Mouse (Mus musculus): ENCODE measurements at regions not wholly inside any gene's neighbourhood (a gene's known extent, or its start where the extent isn't known, plus 50 kb on each side); places are given as distances from the start of the nearest gene placed in this dataset.

DNA sequence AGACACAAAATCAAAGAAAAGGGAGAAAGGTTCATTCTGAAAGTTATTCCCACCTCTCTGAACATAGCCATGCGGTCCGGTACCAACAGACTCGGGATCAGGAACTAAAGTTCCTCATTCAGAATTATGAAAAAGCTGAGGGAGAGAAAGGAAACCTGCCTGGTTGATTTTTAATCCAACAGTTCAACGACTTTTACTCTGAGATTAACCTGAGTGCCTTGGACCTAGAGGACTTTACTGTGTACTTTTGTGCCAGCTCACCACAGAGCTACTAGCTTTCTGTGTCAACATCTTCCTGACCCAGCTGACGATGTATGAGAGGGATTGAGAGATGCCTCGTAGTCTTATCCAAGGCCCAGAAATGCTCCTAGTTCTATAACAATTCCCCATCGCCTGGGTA, 92.5 kb upstream of the 2210010C04Rik start:
- DNase-seq (ENCODE audit: extremely low spot score in 1 of 2, low spot score in 1 of 2): no peak

DNA sequence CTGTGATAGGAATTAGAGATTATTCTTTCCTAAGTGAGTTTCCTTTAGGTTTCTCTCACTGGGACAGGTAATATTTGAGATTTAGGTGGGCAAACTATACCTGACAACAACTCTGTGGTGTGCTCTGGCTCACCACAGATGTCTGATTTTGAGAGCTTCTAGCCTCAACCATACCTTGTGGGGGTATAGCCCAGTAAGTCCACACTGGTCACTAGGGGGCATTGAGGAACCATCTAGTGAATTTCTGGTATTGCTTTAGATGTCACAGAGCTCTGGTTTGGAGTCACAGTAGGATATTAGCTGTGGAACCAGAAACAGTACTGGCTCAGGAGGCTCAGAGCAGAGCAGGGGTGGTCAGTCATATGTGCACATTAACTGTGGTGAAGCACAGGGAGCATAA, 91.5 kb upstream of the 2210010C04Rik start:
- DNase-seq (ENCODE audit: extremely low spot score in 1 of 2, low spot score in 1 of 2): no peak

DNA sequence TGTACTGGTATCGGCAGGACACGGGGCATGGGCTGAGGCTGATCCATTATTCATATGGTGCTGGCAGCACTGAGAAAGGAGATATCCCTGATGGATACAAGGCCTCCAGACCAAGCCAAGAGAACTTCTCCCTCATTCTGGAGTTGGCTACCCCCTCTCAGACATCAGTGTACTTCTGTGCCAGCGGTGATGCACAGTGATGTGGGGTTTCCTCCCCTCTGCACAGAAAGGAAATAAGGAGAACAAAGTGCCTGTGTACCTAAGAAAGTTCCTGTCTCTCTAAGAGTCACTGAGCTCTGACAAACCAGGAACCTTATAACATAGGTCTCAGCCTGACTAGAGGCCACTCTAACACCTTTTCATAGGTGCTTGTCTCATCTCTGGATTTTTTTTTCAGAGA, 86.3 kb upstream of the 2210010C04Rik start:
- DNase-seq (ENCODE audit: extremely low spot score in 1 of 2, low spot score in 1 of 2): no peak

DNA sequence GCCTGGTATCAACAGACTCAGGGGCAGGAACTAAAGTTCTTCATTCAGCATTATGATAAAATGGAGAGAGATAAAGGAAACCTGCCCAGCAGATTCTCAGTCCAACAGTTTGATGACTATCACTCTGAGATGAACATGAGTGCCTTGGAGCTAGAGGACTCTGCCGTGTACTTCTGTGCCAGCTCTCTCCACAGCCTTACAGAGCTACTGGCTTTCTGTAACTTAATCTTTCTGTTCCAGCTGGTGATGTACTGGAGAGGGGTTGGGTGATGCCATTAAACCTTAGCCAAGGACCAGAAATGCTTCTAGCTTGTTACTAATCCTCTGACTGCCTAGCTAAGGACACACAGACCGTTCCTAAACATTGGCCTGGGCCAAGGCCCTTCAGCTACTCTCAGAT, 83.9 kb upstream of the 2210010C04Rik start:
- DNase-seq (ENCODE audit: extremely low spot score in 1 of 2, low spot score in 1 of 2): no peak

DNA sequence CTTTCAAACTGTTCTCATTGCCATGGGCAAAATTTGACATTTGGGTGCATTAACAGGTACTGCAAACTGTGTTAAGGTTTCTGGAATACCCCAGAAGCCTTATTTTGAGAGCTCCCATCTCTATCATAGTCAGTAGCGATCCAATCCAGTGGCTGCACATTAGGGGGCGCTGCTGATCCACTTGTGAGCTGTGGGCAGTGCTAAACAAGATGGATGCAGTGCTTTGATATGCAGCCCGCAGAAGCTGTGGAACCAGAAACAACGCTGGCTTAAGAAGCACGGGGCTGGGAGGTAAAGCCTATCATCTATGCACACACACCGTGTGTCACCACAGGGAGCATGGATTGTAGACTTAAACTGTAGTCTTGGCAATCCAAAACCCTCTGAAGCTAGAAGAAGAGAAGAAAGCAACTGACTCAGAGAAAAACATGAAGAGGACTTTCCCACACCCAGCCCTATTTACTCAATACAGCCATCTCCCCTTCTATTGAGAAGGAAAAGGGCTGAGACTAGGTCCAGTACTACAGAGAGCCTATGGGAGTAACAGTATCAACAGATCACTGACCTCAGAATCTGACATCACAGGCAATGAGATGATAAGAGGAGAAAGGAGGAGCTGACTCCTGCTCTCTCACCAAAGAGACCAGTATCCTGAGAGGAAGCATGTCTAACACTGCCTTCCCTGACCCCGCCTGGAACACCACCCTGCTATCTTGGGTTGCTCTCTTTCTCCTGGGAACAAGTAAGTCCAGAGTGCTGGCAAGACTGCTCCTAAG, 83.1 kb upstream of the 2210010C04Rik start:
- peak; percentile 38 to 84 for DNase-seq (ENCODE audit: extremely low spot score in 1 of 2, low spot score in 1 of 2)

DNA sequence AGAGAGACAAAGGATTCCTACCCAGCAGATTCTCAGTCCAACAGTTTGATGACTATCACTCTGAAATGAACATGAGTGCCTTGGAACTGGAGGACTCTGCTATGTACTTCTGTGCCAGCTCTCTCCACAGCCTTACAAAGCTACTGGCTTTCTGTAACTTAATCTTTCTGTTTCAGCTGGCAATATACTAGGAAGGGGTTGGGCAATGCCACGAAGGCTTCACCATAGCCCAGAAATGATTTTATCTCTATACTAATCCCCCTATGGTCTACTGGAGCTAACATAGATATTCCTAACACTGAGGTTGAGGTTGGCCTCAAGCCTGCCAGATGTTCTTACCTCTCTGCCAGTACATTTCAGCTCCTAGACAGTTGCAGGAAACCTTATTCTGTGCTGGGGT, 78.6 kb upstream of the 2210010C04Rik start:
- DNase-seq (ENCODE audit: extremely low spot score in 1 of 2, low spot score in 1 of 2): no peak

DNA sequence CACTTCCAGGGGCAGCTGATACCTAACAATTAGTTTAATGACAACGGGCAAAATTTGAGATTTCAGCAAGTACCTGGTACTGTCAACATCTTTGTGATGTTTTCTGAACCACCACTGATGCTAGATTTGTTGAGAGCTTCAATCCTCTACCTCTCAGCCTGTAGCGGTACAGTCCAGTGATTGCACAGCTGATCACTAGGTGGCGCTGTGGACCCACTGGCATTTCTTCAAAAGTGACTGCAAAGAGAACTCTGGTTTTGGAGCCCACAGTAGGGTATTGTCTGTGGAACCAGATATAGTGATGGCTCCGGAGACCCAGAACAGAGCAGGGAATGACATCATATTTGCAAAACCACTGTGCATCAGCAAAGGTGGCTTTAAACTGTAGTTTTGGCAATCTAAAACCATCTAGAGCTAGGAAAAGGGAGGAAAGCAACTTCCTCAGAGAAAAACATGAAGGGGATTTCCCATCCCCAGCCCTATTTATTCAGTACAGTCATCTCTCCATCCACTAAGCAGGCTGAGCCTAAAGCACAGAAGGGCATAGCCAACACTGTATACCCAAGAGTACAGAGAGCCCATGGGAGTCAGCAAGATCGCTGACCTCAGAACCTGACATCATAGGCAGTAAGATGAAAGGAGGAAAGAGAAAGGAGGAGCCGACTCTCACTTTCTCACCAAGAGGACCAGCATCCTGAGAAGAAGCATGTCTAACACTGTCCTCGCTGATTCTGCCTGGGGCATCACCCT, 77.7 kb upstream of the 2210010C04Rik start:
- peak; percentile 28 to 83 for DNase-seq (ENCODE audit: extremely low spot score in 1 of 2, low spot score in 1 of 2)

DNA sequence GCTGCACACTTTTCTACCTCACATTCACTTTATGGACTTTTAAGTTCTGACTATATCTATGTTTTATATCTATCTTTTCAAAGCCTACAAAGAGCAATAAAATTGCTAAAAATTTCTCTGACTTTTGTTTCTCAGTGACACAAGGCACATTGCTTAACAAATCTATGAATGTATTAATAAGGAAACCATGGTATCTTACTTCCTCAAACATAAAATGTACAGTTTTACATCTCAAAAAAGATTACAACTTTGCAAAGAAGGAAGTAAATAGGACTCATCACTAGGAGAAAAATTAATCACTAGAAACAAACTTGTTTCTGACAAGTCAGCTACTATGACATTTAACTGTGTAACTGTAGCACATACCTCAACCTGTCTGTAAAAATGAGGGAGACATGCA, 76.5 kb upstream of the 2210010C04Rik start:
- no peak for DNase-seq (ENCODE audit: extremely low spot score in 1 of 2, low spot score in 1 of 2)

DNA sequence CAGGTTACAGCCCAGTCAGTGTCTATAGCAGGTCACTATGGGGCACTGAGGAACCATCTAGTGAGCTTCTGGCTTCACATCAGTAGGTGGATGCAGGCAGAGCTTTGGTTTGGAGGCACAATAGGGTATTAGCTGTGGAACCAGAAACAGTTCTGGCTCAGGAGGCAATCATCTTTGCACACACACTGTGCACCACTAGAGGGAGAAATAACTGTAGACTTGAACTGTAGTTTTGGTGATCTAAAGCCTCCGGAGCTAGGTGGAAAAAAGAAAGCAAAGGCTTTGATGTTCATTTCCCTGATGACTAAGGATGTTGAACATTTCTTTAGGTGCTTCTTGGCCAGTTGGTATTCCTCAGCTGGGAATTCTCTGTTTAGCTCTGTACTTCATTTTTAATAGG, 73.6 kb upstream of the 2210010C04Rik start:
- no peak for DNase-seq (ENCODE audit: extremely low spot score in 1 of 2, low spot score in 1 of 2)

DNA sequence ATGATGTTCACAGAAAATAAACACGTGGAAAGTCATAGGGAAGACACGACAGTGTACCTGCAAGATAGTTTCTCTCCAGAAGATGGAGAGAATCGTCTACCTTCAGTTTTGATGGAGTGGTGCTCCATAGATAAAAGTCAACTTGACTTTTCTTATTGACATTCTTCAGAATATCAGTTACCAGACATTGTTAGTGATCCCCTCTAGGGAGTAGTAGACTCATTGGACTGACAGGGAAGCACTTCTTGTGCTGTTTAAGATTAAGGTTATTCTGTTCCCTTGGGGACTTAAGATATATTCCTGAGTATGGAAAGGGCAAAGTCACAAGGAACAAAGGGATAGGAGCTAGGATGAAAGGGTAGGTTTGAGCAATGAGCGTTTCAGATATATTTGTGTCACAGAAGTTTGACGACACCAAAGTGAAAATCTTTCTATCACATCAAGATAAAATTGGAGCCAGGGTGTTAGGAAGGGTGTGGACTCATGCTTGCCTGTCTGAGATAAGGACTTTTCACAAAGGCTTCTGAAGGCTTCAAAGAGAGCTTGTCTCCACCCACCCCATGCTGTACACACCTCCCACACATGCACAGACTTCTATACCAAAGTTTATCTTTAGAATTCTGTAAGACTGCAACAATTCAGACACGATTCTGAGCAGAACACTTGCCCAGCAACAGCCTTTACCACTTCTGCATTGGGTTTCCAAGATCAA, 68.5 kb upstream of the 2210010C04Rik start:
- peak; percentile 77 to 78 for DNase-seq (ENCODE audit: extremely low spot score in 1 of 2, low spot score in 1 of 2)

DNA sequence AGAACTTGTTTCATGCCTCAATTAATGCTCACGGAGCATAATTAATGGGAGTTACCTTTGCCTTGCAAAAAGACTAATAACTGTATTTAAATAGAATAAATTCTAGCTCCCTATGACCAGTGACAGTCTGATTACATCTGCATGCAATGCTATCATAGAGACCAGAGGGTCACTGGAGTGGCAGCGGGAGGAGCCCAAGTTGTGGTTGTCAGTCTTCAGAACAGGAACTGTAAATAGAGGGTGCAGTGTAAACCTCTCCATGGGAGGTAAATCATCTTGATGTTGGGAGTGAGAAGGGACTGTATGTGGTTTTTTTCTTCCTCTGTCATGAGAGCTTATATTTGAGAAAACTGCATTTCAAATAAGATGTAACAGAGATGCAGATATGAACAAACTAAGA, 66.7 kb upstream of the 2210010C04Rik start:
- DNase-seq (ENCODE audit: extremely low spot score in 1 of 2, low spot score in 1 of 2): no peak

DNA sequence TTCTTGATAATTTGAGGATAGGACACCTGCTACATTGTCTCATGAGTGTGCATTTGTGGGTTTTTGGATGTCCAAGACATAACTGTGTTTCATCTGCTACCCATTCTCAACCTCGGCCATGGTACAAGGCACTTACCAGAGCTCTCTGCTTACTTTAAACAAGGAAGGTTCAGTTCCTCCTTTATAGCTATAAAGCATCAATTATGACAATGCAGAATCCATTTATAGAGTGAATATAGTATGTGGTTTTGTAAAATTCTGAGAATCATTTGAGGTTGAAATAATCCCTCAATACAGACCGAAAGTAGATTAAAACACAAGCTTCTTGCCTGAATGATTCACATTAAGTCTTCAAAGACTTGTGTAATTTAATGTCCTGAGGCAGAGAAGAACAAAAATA, 64.9 kb upstream of the 2210010C04Rik start:
- DNase-seq (ENCODE audit: extremely low spot score in 1 of 2, low spot score in 1 of 2): no peak

DNA sequence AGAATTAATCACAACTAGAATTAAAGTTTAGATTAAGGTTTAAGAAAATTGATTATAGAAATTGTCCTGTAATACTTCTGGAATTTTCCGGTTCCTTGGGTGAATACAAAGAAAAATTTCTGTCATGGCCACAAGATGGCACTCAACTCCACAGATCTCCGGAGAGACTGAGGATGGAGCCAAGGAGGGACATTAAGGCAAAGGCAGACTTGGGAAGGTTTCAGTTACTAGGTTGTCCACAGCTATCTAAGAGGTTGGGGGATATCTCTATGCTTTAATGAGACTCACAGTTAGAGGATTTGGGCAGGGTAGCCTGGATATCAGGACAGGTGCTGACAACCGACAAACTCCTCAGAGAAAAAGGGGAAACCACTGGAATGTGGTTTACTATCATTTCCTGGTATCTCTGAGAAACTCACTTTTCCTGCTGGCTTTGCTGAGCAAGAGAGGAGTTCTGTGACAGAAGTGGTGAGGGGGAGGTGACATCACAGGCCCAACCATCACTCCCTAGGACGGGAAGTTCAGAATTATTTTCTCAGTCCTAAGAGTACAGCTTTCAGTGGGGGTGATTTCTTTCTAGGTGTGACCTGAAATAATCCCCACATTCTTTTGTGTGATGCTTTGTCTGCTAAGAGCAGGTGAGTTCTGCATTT, 56.0 kb upstream of the 2210010C04Rik start:
- peak; percentile 28 to 72 for DNase-seq (ENCODE audit: extremely low spot score in 1 of 2, low spot score in 1 of 2)

Measured in frontal cortex, adult 2 months (tissue).